Mouse (Mus musculus) mature B cell (primary cell): ENCODE data around the gene Sgsm1.

Experiments used
- in situ Hi-C: fragments of 300-500 bp; cut with MboI; formaldehyde crosslinking; loops from 2 replicates; pipeline ENCODE4 v1.14.3; 2019

Sgsm1 gene

DNA sequence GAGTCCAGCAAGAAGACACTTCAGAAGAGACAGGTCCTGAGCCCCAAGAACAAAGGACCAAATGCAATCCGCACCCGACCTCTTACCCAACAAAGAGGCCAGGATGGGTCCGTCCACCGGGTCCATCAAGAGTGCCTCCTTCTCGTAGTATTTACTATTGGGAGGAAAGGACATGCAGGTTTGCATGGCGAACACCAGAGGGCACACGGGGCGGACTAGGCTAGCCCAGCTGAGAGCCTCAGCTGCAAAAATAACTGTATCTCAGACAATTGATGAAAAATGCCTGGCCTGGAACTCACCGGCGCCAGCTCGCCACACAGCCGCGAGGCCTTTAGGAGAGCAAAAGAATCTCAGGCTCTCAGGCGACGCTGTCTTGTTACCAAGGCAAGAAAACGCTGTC lies 25.0 kb downstream of the Sgsm1 start:
- in situ Hi-C loops: no loop called here

GRCm38 (mm10) chr5:113283726-113284125 lies 26.9 kb downstream of the Sgsm1 start:
- in situ Hi-C loops: no loop called here

- in situ Hi-C loops: no loop called here
Observed at GRCm38 (mm10) chr5:113281557-113281956, 29.0 kb downstream of the Sgsm1 start.

DNA sequence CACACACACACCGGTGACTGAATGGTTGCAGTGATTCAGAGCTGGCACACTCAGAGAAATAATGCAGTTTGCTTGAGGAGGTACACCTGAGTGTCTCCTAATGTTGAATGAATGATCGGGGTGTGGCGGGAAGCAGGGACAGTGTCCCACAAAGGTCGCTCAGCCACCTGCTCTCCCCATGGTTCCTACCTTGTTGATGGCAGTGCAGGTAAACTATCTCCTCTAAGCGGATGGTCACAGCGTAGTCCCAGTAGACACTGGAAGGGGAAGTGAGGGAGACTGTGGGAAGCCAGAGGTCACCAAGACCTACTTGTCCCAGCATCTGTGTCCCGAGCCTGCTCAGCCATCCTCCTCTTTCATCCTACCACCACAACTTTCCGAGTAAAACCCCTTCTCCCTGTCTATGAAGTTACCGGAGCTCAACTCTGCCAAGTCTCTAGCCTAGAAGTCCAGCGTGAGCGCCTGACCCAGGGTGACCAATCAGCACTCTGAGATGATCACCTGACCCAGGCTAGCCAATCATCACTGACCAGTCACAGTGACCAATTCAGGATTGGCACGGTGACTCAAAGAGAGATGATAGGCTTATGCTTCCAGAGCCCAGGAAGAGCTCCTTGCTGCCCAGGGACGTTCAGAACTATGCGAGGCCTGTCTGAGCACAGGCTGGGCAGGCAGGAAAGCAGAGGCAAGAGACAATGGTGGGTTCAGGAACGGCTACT lies 30.3 kb downstream of the Sgsm1 start:
- in situ Hi-C loops: no loop called here

- in situ Hi-C loops: no loop called here
Observed at GRCm38 (mm10) chr5:113275839-113276238, 34.7 kb downstream of the Sgsm1 start.

GRCm38 (mm10) chr5:113271207-113271811 lies 39.3 kb downstream of the Sgsm1 start:
- in situ Hi-C loops: no loop called here

GRCm38 (mm10) chr5:113270043-113270442 lies 40.5 kb downstream of the Sgsm1 start:
- in situ Hi-C loops: no loop called here

- in situ Hi-C loops: no loop called here
Observed at GRCm38 (mm10) chr5:113268246-113268645, 42.3 kb downstream of the Sgsm1 start.

- in situ Hi-C loops: no loop called here
Observed at GRCm38 (mm10) chr5:113265637-113266036, 44.9 kb downstream of the Sgsm1 start.

- in situ Hi-C loops: no loop called here
Observed at GRCm38 (mm10) chr5:113250806-113251205, 59.8 kb downstream of the Sgsm1 start.

- in situ Hi-C loops: no loop called here
Observed at GRCm38 (mm10) chr5:113249263-113249930, 61.2 kb downstream of the Sgsm1 start.

GRCm38 (mm10) chr5:113230196-113230595 lies 80.4 kb downstream of the Sgsm1 start:
- in situ Hi-C loops: no loop called here

DNA sequence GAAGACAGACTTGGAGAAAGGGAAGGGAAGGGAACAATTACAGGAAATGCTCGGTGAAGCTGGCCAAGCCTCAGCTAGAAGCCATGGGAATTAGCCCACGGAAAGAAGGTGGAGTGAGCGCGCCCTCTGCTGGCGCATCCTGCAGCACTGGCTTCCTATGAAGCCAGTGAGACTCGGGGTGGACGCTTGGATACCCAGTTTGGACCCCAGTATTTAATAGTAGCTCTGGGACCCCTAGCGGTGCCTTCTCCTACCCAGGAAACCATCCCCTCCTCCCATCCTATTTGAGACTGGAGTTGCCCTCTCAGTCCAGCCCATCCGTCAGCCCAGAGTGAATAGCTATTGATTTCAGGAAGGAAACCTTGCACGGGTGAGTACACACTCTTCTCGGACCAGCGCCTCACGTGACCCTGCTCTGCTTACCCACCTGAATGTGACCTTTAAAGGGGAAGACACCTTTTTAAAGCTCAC lies 83.9 kb downstream of the Sgsm1 start, which contains the start of gene Tmem211:
Gene Tmem211, plus strand, starts transcription at position 278 of the 471 bp plus-strand sequence.
- in situ Hi-C loops: no loop called here

- in situ Hi-C loops: no loop called here
Observed at GRCm38 (mm10) chr5:113225686-113226435, 84.7 kb downstream of the Sgsm1 start.

GRCm38 (mm10) chr5:113225271-113225670 lies 85.3 kb downstream of the Sgsm1 start:
- in situ Hi-C loops: no loop called here

DNA sequence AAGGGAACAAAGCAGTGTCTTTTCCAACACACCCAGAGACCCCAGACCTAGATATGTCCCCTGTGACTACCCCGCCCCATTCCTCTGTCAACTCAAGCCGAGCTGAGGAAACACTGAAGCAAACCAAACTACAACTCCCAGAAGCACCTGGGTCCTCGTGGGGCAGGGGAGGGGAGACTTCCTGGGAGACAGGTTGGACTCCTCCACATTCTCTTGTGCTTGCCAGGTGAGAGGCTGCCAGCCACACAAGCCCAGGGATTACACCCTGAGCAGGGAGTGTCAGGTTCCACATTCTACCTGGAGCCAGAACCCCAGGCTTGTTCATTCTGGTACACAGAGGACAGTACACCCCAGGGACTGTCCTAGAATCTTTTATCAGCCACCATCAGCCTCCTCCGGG lies 86.7 kb downstream of the Sgsm1 start:
- in situ Hi-C loops: no loop called here

GRCm38 (mm10) chr5:113221147-113221865 lies 89.3 kb downstream of the Sgsm1 start, which contains the start of gene 2900026A02Rik:
Gene 2900026A02Rik, minus strand, starts transcription at chr5:113221236.
- in situ Hi-C loops: no loop called here

GRCm38 (mm10) chr5:113220383-113221146 lies 90.0 kb downstream of the Sgsm1 start:
- in situ Hi-C loops: no loop called here

DNA sequence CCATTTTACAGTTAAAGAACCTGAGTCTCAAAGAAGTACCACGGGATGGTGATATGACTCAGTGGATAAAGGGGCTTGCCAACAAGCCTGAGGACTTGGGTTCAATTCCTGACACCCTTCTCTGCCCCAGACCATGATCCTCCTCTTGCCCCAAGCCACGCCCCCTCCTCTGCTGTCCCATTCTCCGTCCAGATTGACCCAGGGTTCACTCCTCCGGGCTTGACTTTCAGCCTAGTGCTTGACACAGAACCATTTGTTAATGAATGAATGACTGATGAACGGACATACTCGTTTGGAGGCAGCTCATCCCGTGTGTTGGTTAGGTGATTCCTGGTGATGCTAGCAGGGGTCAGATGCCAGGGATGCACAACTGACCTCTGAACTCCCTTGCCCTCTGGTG lies 90.7 kb downstream of the Sgsm1 start:
- in situ Hi-C loops: no loop called here

DNA sequence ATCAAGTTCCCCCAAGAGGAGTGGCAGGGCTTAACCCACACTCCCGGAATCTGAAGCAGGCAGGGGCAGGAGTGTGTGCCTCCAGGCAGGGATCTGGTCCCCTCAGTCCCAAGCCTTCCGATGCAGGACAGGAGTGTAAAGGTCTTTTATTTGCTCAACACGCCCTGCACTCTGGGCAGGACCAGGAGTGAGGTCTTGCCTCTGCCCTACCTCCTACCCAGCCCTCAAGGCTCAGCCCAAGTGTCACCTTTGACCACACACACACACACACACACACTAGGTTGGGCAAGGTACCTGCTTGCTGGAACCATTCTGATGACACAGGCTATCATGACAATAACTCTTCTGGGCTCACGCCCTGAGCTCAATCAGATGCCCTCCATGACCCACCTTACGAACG lies 91.1 kb downstream of the Sgsm1 start:
- in situ Hi-C loops: no loop called here
